Mouse (Mus musculus): ENCODE measurements around the gene Hipk3. TPM values are rescaled to one million over a fixed set of nuclear protein-coding genes. Genes with fewer than 3 reads are reported as not detected.

Gene Hipk3
- total RNA-seq (2021) (100 to 1,000 TPM; 116 to 136 TPM), polyA plus RNA-seq (2012; rRNA removed) (28.8 and 30.6 TPM in 2 replicates)
- long read RNA-seq, full-length matches to known transcripts: 1 of 8 reads
- long read RNA-seq, partial matches to known transcripts: 4 of 8 reads
- long read RNA-seq, other reads (novel, unspliced or antisense): 3 of 8 reads

DNA sequence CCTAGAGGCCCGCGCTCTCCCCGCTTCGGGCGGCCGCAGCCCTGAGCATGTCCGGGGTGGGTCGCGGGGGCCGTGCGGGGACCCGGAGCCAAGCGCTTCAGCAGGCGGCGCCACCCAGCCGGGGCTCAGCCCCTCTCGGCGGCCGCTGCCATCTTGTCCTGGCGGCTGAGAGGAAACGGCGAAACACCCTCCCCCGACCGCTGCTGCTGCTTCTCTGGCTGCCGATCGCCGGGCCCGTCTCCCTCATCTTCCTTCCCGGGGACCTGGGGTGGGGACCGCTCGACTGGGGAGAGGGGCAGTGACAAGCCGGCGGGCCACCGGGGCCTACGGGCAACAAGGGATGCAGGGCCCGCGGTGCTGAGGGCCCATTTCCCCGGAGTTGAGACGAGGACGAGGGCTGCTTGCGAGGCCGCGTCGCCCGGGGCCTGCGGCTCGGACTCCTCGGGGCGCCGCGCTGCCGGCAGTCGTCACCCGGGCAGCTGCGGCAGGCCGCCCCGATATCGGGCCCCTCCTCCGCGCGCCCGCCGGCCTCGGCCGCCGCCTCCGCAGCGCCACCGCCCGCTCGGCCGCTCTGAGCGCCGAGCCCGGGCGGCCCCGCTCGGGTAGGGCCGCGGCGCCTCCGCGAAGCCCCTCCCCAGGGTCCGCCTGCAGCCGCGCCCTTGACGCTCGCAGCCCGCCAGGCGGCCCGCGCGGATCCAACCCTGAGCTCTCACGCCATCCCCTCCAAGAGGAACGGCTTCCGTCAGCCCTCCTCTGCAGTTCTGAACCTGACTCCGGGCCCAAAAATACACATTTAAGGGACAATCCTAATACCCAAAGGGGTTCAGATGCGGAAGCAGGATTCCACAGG lies at the start of gene Hipk3:
Gene Hipk3, minus strand, starts transcription at position 496 of the 850 bp plus-strand sequence.
- peak; percentile 93 for DNase-seq

DNA sequence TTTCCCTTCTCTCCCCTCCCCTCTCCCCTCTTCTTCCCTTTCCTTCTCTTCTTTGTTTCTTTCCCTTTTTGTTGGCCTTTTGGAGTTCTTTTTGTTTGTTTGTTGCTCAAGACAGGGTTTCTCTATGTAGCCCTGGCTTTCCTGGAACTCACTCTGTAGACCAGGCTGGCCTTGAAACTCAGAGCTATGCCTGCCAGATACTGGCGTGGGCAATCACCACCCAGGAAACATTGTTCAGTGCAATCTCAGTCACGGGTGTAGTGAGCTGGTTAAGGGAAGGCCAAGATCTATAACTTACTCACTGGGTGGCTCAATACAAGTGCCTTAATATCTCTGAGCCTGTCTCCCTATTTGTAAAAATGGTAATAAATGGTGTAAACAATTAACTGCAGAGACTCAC lies 46.0 kb upstream of the Hipk3 start:
- peak; percentile 26 for DNase-seq

DNA sequence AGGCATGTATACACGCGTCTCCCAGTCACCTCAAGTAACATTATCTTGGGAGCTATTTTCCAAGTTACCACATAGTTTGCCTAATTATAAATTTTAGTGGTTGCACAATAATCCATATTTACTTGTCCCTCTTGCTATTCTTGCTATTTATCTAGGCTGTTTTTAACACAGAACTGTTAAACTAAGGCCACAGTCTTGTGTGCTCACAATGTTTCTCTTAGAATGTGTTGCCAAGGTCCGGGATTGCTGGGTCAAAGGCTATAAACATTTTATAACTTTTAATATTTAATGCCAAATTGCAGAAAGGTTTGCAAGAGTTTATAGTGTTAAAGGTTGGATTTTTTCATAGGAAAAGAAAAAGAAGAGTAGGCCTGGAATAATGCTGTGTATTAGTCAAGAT lies 40.5 kb upstream of the Hipk3 start:
- no peak for DNase-seq

DNA sequence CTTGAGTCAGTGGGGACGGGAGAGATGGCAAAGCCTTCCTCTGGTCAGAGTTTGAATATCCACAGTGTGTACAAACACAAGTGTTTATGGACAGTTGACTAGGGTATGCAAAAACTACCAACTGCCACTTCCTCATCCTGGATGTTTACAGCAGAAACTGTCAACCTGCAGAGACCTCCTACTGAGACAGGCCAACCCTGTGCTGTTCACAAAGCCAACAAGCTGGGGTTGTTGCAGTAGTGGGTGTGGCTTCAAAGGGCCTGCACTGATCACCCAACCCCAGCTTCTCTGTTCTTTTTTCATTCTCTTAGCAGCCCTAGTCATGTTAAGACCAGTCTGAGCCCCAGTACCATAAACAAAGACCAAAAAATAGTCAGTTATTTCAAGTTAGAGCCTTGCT lies 38.3 kb upstream of the Hipk3 start:
- DNase-seq: no peak

DNA sequence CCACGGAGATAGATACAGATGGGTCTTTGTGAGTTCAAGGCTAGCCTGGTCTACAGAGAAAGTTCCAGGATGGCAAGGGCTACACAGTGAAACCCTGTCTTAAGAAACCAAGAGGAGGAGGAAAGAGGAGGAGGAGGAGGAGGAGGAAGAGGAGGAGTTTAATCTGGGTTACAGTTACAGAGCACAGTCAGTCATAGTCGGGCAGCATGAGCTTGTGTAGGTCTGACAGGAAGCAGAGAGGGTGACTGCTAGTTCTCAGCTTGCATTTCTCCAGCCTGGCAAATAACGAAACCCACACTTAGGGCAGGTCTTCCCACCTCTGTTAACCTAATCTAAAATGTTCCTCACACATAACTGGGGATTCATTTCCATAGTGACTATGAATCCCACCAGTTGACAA lies 32.3 kb upstream of the Hipk3 start:
- no peak for DNase-seq

DNA sequence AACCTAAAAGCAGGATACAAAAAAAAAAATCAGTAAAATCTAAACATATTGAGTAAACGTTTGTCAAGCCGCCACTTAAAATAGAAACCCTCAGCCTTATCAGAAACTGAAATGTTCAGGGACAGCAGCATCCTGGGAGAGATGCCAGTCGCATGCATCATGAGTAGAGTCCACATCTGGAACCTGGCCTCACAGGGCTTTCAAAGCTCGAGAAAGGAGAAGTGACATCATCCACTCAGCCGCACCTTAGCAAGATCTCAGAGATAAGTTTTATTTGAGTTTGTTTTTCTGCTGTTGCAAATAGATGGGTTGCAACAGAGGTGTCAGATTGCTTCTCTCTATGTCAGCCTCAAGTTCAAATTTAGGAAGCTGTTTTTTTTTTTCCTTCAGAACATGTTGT lies 31.3 kb upstream of the Hipk3 start:
- peak; percentile 75 for DNase-seq

DNA sequence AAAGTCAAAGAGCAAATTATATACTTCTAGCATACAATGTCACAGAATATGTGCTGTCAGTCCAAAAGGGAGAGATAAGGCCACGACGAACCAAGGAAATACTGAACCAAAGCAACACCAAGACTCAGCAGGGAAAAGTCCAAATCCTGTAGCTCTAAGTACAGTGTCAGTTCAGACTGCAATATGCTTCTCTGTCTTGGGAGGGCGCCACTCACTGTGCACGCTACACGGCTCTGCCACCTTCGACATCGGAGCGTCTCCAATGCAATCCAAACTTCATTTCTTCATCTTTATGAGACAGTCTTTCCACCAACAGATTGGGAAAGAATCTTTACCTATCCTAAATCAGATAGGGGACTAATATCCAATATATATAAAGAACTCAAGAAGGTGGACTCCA lies 17.4 kb upstream of the Hipk3 start:
- no peak for DNase-seq

DNA sequence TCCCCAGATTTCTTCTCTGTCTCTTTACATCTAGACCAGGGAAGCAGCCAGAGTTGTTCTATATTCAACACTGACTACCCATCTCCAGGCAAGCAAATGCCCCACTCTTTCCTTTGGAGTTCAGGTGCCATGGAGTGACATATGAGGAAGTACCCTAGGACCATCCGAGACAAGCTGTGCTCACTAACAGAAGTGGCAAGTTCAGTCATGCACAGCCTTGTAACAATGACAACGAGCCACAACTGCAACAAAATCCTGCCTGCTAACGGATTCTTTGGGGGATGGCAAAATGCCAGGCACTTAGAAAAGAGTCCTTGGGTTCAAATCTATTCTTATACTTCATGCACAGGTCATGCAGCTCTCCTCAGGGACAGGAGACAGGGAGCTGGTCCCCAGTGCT lies 8.1 kb upstream of the Hipk3 start:
- no peak for DNase-seq

DNA sequence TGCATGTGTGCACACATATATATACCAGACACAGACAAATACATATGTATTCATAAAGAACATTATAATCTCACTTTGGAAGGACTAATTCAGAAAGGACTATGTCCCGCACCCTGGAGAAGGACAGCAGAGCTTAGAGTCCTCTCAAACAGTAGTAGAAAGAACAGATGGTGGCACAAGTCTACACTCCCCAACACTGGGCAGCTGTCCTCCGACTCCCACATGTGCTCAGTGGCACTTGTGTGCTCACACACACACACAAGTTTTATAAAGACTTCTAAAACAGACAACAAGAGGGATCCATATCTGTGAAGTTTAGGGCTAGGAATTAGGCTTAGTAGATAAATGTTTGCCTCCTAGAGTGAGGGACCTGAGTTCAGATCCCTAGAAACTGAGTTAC lies 6.8 kb upstream of the Hipk3 start:
- no peak for DNase-seq

DNA sequence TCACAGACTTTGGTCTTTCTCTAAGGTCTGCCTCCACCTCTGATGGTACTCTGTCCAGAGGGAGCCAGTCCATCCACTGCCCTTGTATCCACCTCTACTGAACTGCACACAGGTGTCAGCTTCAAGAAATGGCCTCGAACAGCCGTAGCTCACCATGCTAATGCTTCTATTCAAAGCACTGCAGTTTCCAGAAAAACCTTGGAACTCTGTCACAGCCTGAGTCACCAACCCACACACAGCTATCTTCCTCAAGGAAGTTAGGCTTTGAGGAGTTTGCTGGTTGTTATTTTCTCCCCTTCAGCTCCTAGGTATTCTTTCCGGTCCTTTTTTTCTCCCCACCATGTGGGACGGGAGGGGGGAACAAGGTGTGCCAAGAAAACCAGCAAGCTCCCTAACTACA lies 3.5 kb upstream of the Hipk3 start:
- peak; percentile 73 for DNase-seq

DNA sequence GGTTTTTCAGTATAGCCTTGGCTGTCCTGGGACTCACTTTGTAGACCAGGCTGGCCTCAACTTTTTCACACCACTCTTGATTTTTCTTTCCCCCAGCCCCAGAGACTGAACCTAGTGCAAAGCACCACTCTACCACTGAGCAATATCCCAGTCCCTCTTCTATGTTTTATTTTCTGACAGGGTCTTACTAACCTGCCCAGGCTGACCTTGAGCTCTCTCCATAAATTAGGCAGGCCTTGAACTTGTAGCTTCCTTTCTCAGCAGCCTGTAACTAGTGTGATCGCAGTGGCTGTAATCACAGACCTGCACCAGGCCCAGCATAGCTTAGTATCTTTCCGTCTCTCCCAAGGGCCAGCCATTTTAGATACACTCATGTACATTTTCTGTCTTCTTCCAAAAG lies 3.0 kb upstream of the Hipk3 start:
- DNase-seq: peak; percentile 30

DNA sequence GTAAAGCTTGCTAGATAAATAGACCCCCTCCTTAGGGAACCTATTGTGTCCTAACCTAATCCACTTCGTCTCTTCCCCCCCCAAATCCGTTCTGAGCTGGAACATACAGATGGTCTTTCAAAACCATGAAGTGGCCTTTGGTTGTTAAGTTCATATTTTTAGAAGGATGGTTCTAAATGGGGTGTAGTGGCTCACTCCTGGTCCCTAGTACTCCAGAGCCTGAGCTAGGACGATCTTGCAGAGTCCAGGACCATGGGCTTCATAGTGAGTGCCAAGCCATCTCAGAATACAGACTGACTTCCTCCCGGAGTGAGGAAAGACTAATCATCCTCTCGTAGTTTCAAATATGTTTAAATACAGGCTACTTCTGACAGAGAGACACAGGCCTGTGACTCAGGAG lies 2.0 kb upstream of the Hipk3 start:
- DNase-seq: no peak

DNA sequence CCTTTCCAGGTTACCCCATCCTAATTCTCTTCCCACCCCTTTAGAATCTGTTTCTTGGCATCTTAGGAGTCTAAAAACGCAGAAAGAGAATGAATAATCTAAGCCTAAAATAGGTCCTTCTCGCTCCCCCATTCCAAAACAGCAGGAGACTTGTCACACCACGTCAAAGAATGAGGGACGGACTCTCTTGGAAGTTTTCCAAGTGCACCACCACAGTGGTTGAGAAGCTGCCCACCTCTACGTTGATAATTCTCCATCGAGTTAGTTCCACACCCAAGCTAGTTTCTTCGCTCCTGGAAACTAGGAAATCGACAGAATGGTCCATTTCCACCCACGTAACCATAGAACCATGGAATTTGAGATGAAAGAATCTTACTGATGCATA lies 547 bp upstream of the Hipk3 start:
- DNase-seq: no peak

DNA sequence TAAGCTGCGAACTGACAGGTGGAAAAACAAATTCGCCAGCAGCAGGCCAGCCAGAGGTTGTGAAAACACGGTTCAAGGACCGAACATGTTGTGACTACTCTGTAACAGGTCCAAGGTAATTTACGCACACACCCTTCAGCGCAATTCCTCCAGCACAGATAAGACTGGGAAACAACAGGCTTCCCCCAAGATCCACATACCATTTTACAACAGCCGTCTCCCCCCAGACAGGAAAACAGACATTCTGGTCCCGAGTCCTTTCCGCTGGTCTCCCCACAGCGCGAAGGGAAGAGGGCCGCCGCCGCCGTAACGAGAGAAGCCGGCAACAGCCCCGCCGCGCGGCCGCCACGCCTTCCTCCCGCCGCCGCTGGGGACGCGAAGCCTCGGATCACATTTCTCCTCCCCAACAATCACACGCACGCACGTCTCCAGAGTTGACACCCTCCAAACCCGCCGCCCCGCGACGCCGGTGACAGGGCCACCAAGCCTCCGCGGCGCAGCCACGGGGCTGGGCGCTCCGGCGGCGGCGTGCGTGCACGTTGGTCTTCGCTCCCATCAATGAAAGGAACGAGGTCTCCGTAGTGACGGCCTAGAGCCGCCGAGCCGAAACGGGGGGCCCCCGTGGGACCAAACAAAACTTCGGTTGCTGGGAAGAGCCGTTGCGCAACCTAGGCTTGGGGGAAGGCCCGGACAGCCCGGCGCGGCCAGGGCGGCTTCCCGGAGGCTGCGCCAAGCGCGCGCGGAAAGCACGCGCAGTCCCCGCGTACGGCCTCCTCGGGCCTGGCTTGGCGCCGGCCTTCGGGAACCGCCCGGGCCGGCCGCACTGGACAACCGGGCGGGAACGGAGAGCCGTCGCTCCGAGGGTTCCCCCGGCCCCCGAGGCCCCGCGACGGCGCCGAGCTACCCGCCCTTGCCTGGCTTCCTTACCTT lies 960 bp downstream of the Hipk3 start:
- DNase-seq: peak; percentile 91

DNA sequence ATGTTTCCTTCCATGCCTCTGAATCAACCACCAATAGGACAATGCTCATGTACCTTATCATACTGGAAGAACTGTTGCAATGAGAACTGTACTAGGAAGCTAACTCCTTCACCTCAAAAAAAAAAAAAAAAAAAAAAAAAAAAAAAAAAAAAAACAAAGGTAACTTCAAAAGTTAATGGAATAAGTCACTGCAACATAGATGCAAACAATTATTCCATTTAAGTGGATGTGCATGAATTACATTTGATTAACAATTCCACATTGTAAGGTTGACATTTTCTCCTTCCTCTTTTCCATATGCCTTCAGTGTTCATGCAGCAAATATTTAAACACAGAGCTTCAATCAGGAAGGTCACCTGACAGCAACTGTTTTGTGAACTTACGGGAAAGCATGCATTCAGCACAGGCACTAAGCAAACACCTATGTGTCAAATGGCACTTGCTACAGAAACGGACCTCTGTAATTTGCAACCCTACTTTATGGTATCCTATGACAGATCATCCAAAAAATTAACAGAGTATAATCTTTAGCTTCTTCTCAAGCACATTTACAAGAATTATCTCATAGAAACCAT lies 2.9 kb downstream of the Hipk3 start:
- DNase-seq: no peak

DNA sequence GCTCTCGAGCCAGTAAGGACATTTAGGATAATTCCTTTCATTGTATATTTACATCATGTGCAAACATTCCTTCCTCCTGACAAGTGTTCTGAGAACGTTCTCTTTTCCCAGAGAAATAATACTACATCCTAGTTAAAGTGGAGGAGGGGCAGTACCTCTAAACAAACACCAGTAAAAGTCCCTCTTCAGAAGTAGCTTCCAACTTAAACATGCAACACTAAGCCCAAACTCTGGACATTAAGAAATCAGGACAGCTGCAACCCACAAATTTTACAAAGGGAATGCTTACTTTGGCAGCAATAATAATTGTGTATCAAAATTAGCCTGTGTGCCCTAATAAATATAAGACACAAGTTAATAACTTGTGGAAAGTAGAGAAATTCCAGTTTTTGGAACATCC lies 3.5 kb downstream of the Hipk3 start:
- no peak for DNase-seq

DNA sequence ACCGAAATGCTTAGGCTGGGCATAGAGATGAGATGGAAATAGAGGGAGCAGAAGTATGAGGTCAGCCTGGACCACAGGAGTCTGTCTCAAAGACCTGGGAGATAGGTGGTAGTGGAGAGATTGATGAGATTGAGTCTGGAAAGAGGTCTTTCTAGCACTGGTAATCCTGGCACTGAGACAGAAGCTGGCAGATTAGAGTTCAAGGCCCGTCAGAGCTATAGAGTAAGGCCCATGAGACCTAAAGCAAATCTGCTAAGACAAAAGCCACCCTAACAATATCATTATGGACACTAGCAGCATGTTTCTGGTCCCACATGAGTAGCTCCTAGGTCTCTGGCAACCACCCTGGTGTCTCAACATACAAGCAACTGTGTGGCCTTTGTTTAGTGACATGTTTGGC lies 4.4 kb downstream of the Hipk3 start:
- DNase-seq: no peak

DNA sequence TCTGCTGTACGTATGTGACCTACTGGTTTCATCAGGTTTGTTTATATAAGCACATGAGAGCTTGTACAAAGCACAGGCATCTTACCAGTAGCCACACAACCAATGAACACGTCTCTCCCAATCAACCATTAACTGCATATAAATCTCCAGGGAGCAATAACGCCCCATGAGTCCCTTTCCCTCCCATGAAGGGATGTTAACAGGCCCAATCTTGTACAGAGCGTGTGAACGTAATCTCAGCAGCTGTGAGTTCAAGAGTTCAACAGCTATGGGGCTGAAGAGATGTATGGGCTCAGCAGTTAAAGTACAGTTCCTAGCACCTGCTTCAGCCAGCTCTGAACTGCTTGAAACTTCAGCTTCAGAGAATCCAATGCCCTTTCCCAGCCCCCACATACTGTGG lies 9.8 kb downstream of the Hipk3 start:
- DNase-seq: no peak

DNA sequence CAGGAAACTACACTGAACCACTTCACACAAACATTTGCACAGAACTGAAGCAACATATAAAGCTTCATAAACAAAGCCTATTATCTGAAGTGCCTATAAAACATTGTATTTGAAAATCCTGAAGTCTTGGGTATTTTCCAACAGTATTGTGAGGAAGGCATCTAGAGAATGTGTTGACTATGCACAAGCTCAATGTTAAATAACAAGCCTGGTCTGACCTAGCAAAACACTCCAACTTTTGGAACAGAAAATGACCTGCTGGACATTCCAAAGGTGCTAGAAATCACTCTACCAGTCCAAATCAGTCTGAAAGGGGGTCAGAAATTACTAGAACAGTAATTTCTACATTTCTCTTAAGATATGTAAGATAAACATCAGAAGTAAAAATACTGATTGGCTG lies 12.1 kb downstream of the Hipk3 start:
- DNase-seq: no peak

DNA sequence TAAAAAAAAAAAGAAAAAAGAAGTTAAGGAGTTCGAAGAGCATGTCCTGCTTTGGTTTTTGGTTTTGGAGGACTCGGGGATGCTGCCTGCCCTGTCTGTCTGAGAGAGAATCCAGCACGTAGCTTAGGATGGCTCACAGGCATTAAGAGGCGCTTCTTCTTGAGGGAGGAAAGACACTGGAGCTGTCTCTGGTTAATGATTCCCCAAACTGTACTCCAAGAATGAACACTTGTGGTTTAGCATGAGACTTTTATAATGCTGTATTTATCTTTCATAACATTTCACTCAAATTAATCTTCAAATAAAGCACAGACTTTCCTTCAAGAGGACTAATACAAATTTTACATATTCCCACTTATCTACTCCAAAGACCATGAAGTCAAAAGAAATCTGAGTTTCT lies 15.2 kb downstream of the Hipk3 start:
- no peak for DNase-seq

DNA sequence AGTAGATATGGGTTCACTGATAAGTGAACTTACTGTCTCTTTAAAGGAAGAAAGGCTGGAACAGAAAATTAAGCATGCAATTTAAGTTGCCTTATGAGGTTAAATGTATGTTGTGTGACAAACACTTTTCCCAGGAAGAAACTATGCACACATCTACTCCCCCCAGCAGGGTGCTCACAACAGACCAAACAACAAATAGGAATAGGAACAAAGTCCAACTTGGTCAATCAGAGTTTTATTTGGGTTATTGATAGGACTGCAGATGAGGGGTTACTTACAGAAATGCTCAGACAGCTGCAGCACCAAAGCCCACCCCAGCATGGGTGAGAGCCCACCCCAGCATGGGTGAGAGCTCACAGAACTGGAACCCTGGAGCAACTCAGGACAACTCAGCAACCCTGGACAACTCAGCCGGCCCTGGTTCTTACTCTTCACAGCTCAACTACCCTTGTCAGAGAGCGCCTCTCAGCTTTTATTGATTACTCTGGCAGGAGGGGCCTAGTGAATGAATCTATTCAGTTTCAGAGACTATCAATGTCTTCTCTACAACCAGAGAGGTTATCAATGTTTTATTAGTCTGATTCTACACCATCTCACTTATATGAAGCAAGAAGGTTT lies 16.7 kb downstream of the Hipk3 start:
- DNase-seq: no peak

DNA sequence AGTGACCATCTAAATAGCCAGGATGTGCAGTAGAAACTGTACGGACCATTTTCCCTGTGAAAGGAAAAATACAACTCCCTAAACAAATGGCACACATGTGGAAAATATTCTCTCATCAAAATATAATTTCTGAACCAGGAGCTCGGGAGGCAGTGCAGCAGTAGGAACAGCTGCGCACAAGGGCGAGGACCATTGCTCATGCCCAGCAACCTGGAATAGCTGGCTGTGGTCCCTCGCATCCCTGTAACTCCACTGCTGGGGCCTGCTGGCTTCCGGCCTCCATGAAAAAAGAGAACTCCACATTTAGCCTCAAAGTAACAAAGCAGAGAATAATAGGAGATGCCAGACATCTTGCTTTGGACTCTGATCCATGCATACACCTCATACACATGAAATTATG lies 22.2 kb downstream of the Hipk3 start:
- DNase-seq: no peak
